Mouse (Mus musculus): ENCODE measurements around the gene Ddx59. TPM values are rescaled to one million over a fixed set of nuclear protein-coding genes. Genes with fewer than 3 reads are reported as not detected.

Gene Ddx59
- polyA plus RNA-seq, 1 experiment: 8.0 TPM

GRCm38 (mm10) chr1:136440741-136441140, 25.7 kb downstream of the Ddx59 start:
- TF ChIP-seq TCF12 (IDR thresholded peaks at IDR 0.05; ENCODE audit: insufficient read depth, poor library complexity, severe bottlenecking): no peak
- no peak for TF ChIP-seq SRF (IDR thresholded peaks at IDR 0.05; ENCODE audit: control insufficient read depth, insufficient read length, low read depth)
- TF ChIP-seq MYOG (IDR thresholded peaks at IDR 0.05; ENCODE audit: control insufficient read depth in 1 of 3, insufficient read depth in 1 of 3, insufficient read length in 2 of 3, low read depth in 2 of 3): no peak
- no peak for TF ChIP-seq E2F4 (IDR thresholded peaks at IDR 0.05; ENCODE audit: insufficient read depth)
- no peak for TF ChIP-seq TCF3 (IDR thresholded peaks at IDR 0.05; ENCODE audit: insufficient read length, low read depth)
- TF ChIP-seq POLR2AphosphoS2 (IDR thresholded peaks at IDR 0.05; ENCODE audit: insufficient read length, low read depth): no peak
- TF ChIP-seq MYOD1 (IDR thresholded peaks at IDR 0.05; ENCODE audit: control insufficient read depth in 1 of 3, insufficient read length in 2 of 3, low read depth in 2 of 3): no peak
- no peak for TF ChIP-seq MAX (IDR thresholded peaks at IDR 0.05; ENCODE audit: low read depth)
- TF ChIP-seq USF1 (IDR thresholded peaks at IDR 0.05; ENCODE audit: low read depth): no peak
- no peak for TF ChIP-seq REST (IDR thresholded peaks at IDR 0.05; ENCODE audit: insufficient read depth, insufficient read length)
- TF ChIP-seq CEBPB (IDR thresholded peaks at IDR 0.05; ENCODE audit: insufficient read depth, poor library complexity, severe bottlenecking): no peak
- no peak for TF ChIP-seq POLR2A (IDR thresholded peaks at IDR 0.05; ENCODE audit: insufficient read length, low read depth)
- no peaks in the 10 kb centered on the region for H3K79me2 ChIP-seq (ENCODE audit: control insufficient read depth, insufficient read depth)
- no peaks in the 10 kb centered on the region for H3K27me3 ChIP-seq (ENCODE audit: control insufficient read depth, insufficient read depth, insufficient read length)
- H3K4me2 ChIP-seq (ENCODE audit: low read depth): no peak overlapping the region
- no peak overlapping the region for H3K4me3 ChIP-seq
- no peak overlapping the region for H3ac ChIP-seq (ENCODE audit: control insufficient read depth, insufficient read length)
- no peaks in the 10 kb centered on the region for H3K36me3 ChIP-seq (ENCODE audit: control insufficient read depth, insufficient read depth)

GRCm38 (mm10) chr1:136442809-136443208, 27.7 kb downstream of the Ddx59 start:
- Histone ChIP-seq H3K27me3 (ENCODE audit: control insufficient read depth, insufficient read depth, insufficient read length) (no peaks in the 10 kb centered on the region), H3K4me2 (ENCODE audit: low read depth) (no peak overlapping the region), H3ac (ENCODE audit: control insufficient read depth, insufficient read length) (no peak overlapping the region), H3K4me3 (no peak overlapping the region), H3K79me2 (ENCODE audit: control insufficient read depth, insufficient read depth) (no peaks in the 10 kb centered on the region), H3K36me3 (ENCODE audit: control insufficient read depth, insufficient read depth) (no peaks in the 10 kb centered on the region)
- TF ChIP-seq CEBPB (IDR thresholded peaks at IDR 0.05; ENCODE audit: insufficient read depth, poor library complexity, severe bottlenecking) (no peak), TCF3 (IDR thresholded peaks at IDR 0.05; ENCODE audit: insufficient read length, low read depth) (no peak), MYOG (IDR thresholded peaks at IDR 0.05; ENCODE audit: control insufficient read depth in 1 of 3, insufficient read depth in 1 of 3, insufficient read length in 2 of 3, low read depth in 2 of 3) (no peak), POLR2AphosphoS2 (IDR thresholded peaks at IDR 0.05; ENCODE audit: insufficient read length, low read depth) (no peak), MAX (IDR thresholded peaks at IDR 0.05; ENCODE audit: low read depth) (no peak), E2F4 (IDR thresholded peaks at IDR 0.05; ENCODE audit: insufficient read depth) (no peak), USF1 (IDR thresholded peaks at IDR 0.05; ENCODE audit: low read depth) (no peak), REST (IDR thresholded peaks at IDR 0.05; ENCODE audit: insufficient read depth, insufficient read length) (no peak), SRF (IDR thresholded peaks at IDR 0.05; ENCODE audit: control insufficient read depth, insufficient read length, low read depth) (no peak)

- H3K79me2 ChIP-seq (ENCODE audit: control insufficient read depth, insufficient read depth): no peaks in the 10 kb centered on the region
- TF ChIP-seq USF1 (IDR thresholded peaks at IDR 0.05; ENCODE audit: low read depth) (no peak), REST (IDR thresholded peaks at IDR 0.05; ENCODE audit: insufficient read depth, insufficient read length) (no peak), E2F4 (IDR thresholded peaks at IDR 0.05; ENCODE audit: insufficient read depth) (no peak), POLR2AphosphoS2 (IDR thresholded peaks at IDR 0.05; ENCODE audit: insufficient read length, low read depth) (no peak), POLR2A (IDR thresholded peaks at IDR 0.05; ENCODE audit: insufficient read length, low read depth) (no peak), CEBPB (IDR thresholded peaks at IDR 0.05; ENCODE audit: insufficient read depth, poor library complexity, severe bottlenecking) (no peak), MAX (IDR thresholded peaks at IDR 0.05; ENCODE audit: low read depth) (no peak), MYOG (IDR thresholded peaks at IDR 0.05; ENCODE audit: control insufficient read depth in 1 of 3, insufficient read depth in 1 of 3, insufficient read length in 2 of 3, low read depth in 2 of 3) (no peak), SRF (IDR thresholded peaks at IDR 0.05; ENCODE audit: control insufficient read depth, insufficient read length, low read depth) (no peak), TCF3 (IDR thresholded peaks at IDR 0.05; ENCODE audit: insufficient read length, low read depth) (no peak), MYOD1 (IDR thresholded peaks at IDR 0.05; ENCODE audit: control insufficient read depth in 1 of 3, insufficient read length in 2 of 3, low read depth in 2 of 3) (no peak), TCF12 (IDR thresholded peaks at IDR 0.05; ENCODE audit: insufficient read depth, poor library complexity, severe bottlenecking) (no peak)
- H3ac ChIP-seq (ENCODE audit: control insufficient read depth, insufficient read length): no peak overlapping the region
- no peaks in the 10 kb centered on the region for H3K36me3 ChIP-seq (ENCODE audit: control insufficient read depth, insufficient read depth)
- H3K27me3 ChIP-seq (ENCODE audit: control insufficient read depth, insufficient read depth, insufficient read length): no peaks in the 10 kb centered on the region
- H3K4me3 ChIP-seq: no peak overlapping the region
- H3K4me2 ChIP-seq (ENCODE audit: low read depth): no peak overlapping the region
Observed at GRCm38 (mm10) chr1:136444555-136445255, 29.6 kb downstream of the Ddx59 start.

GRCm38 (mm10) chr1:136446933-136447332, 31.9 kb downstream of the Ddx59 start:
- Histone ChIP-seq H3ac (ENCODE audit: control insufficient read depth, insufficient read length) (no peak overlapping the region), H3K4me2 (ENCODE audit: low read depth) (no peak overlapping the region), H3K27me3 (ENCODE audit: control insufficient read depth, insufficient read depth, insufficient read length) (no peaks in the 10 kb centered on the region), H3K79me2 (ENCODE audit: control insufficient read depth, insufficient read depth) (no peaks in the 10 kb centered on the region), H3K36me3 (ENCODE audit: control insufficient read depth, insufficient read depth) (no peaks in the 10 kb centered on the region), H3K4me3 (no peak overlapping the region)
- TF ChIP-seq SRF (IDR thresholded peaks at IDR 0.05; ENCODE audit: control insufficient read depth, insufficient read length, low read depth): no peak
- TF ChIP-seq POLR2AphosphoS2 (IDR thresholded peaks at IDR 0.05; ENCODE audit: insufficient read length, low read depth): no peak
- no peak for TF ChIP-seq REST (IDR thresholded peaks at IDR 0.05; ENCODE audit: insufficient read depth, insufficient read length)
- TF ChIP-seq CEBPB (IDR thresholded peaks at IDR 0.05; ENCODE audit: insufficient read depth, poor library complexity, severe bottlenecking): no peak
- TF ChIP-seq MAX (IDR thresholded peaks at IDR 0.05; ENCODE audit: low read depth): no peak
- TF ChIP-seq TCF12 (IDR thresholded peaks at IDR 0.05; ENCODE audit: insufficient read depth, poor library complexity, severe bottlenecking): no peak
- TF ChIP-seq POLR2A (IDR thresholded peaks at IDR 0.05; ENCODE audit: insufficient read length, low read depth): no peak
- no peak for TF ChIP-seq MYOD1 (IDR thresholded peaks at IDR 0.05; ENCODE audit: control insufficient read depth in 1 of 3, insufficient read length in 2 of 3, low read depth in 2 of 3)
- TF ChIP-seq USF1 (IDR thresholded peaks at IDR 0.05; ENCODE audit: low read depth): no peak
- TF ChIP-seq E2F4 (IDR thresholded peaks at IDR 0.05; ENCODE audit: insufficient read depth): no peak
- TF ChIP-seq MYOG (IDR thresholded peaks at IDR 0.05; ENCODE audit: control insufficient read depth in 1 of 3, insufficient read depth in 1 of 3, insufficient read length in 2 of 3, low read depth in 2 of 3): no peak
